Mouse (Mus musculus): ENCODE data around the gene Ezr. TPM values are rescaled to one million over a fixed set of nuclear protein-coding genes. Genes with fewer than 3 reads are reported as not detected.

The Ezr gene
- polyA plus RNA-seq, 1 experiment = 368 TPM

DNA sequence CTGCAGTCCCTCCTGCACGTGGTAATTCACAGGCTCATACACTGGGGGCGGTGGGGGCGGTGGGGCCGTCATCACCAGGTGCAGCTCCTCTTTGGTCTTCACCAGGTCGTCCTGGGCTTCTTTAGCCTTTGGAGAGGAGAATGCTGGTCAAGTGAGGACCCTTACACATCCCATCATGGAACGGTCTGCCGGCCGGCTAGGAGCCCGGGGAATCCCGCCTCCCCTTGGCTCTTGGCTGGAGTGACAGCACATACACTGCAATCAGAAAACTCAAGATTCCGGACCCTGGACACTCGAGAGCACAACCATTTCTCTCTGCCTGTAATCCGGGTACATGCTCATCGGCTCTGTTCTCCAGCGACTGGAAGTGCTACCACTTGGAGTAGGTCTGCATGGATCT, 42.8 kb downstream of the Ezr start:
- TF ChIP-seq CTCF (IDR thresholded peaks at IDR 0.05; ENCODE audit: extremely low read depth, insufficient read length, insufficient replicate concordance, low read depth, low read length) = no peak
- no peak for TF ChIP-seq POLR2A (IDR thresholded peaks at IDR 0.05; ENCODE audit: low read depth, low read length)

GRCm38 (mm10) chr17:6739266-6739665, 43.3 kb downstream of the Ezr start:
- Histone ChIP-seq H3K4me3 (ENCODE audit: low read depth, low read length) (no peak overlapping the region), H3K27ac (ENCODE audit: insufficient read depth, low read depth, low read length) (no peak overlapping the region), H3K27me3 (ENCODE audit: control insufficient read depth, insufficient read depth, low read length) (no peaks in the 10 kb centered on the region), H3K36me3 (ENCODE audit: control insufficient read depth, insufficient read depth, low read length) (peaks cover 68% of the 10 kb centered on the region), H3K4me1 (ENCODE audit: control insufficient read depth, insufficient read depth, insufficient read length, low read length) (peaks cover 15% of the 10 kb centered on the region)
- TF ChIP-seq POLR2A (IDR thresholded peaks at IDR 0.05; ENCODE audit: low read depth, low read length) (no peak), CTCF (IDR thresholded peaks at IDR 0.05; ENCODE audit: extremely low read depth, insufficient read length, insufficient replicate concordance, low read depth, low read length) (no peak)
- WGBS = 82% methylated on average over 13 of the region's 13 CpGs

More for the DNA sequence above, 42.8 kb downstream of the Ezr start:
- WGBS = 93% methylated on average over 15 of the region's 15 CpGs
- Histone ChIP-seq H3K27ac (ENCODE audit: insufficient read depth, low read depth, low read length) (no peak overlapping the region), H3K4me1 (ENCODE audit: control insufficient read depth, insufficient read depth, insufficient read length, low read length) (peaks cover 18% of the 10 kb centered on the region), H3K4me3 (ENCODE audit: low read depth, low read length) (no peak overlapping the region), H3K36me3 (ENCODE audit: control insufficient read depth, insufficient read depth, low read length) (peaks cover 73% of the 10 kb centered on the region), H3K27me3 (ENCODE audit: control insufficient read depth, insufficient read depth, low read length) (no peaks in the 10 kb centered on the region)

DNA sequence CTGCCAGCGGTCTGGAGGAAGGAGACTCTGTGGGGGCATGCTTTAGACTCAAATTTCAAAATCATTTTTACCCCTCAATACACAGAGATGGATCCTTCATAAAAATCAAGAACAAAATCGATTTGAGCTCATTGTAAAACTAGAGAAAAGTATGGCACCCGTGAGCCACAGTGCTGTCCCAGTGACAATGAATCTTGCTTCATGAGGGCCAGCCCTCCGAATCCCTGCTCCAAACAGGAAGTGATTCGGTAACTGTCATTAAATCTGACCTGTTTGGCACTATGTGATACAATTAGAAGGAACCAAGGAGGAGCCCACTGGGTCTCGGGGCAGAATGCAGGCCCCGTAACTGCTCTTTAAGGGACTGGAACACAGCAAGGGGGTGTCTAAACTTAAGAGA, 43.7 kb downstream of the Ezr start:
- Histone ChIP-seq H3K27ac (ENCODE audit: insufficient read depth, low read depth, low read length) (no peak overlapping the region), H3K4me3 (ENCODE audit: low read depth, low read length) (no peak overlapping the region), H3K4me1 (ENCODE audit: control insufficient read depth, insufficient read depth, insufficient read length, low read length) (peaks cover 13% of the 10 kb centered on the region), H3K36me3 (ENCODE audit: control insufficient read depth, insufficient read depth, low read length) (peaks cover 66% of the 10 kb centered on the region), H3K27me3 (ENCODE audit: control insufficient read depth, insufficient read depth, low read length) (no peaks in the 10 kb centered on the region)
- TF ChIP-seq POLR2A (IDR thresholded peaks at IDR 0.05; ENCODE audit: low read depth, low read length) = no peak
- no peak for TF ChIP-seq CTCF (IDR thresholded peaks at IDR 0.05; ENCODE audit: extremely low read depth, insufficient read length, insufficient replicate concordance, low read depth, low read length)
- 84% methylated on average over 7 of the region's 7 CpGs for WGBS

DNA sequence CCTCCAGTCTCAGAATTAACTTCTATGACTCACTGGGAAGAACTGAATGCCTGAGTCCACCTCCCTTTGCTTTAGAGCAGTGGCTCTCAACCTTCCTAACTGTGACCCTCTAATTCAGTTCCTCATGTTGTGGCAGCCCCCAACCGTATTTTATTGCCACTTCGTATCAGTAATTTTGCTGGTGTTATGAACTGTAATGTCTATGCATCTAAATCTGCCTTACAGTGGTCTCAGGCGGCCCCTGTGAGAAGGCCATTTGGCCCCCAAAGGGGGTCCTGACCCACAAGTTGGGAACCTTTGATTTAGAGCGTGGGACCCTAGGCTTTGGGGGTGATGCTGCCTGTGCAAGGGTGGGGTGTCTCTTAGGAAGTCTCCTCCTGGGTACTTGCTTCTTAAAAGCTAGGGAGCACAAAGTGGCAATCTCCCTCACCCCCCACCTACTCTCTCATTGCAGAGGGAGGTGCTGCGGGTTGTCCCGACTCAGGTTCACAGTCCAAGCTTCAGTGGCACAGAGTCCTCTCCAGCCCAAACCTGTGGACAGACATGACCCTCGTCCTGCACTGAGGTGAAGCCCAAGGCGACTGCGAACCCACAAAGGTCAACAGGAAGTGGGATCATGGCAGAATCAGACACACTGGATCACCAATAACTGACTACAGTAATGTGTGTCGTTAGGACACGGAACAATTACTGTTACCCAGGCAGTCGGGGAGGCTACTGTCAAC, 45.1 kb downstream of the Ezr start:
- H3K4me1 ChIP-seq (ENCODE audit: control insufficient read depth, insufficient read depth, insufficient read length, low read length) = peaks cover under 1% of the 10 kb centered on the region
- H3K36me3 ChIP-seq (ENCODE audit: control insufficient read depth, insufficient read depth, low read length) = peaks cover 52% of the 10 kb centered on the region
- no peaks in the 10 kb centered on the region for H3K27me3 ChIP-seq (ENCODE audit: control insufficient read depth, insufficient read depth, low read length)
- TF ChIP-seq POLR2A (IDR thresholded peaks at IDR 0.05; ENCODE audit: low read depth, low read length) (no peak), CTCF (IDR thresholded peaks at IDR 0.05; ENCODE audit: extremely low read depth, insufficient read length, insufficient replicate concordance, low read depth, low read length) (no peak)
- H3K27ac ChIP-seq (ENCODE audit: insufficient read depth, low read depth, low read length) = no peak overlapping the region
- H3K4me3 ChIP-seq (ENCODE audit: low read depth, low read length) = no peak overlapping the region
- 80% methylated on average over 12 of the region's 12 CpGs for WGBS

GRCm38 (mm10) chr17:6736306-6737272, 46.0 kb downstream of the Ezr start:
- WGBS = 60% methylated on average over 15 of the region's 15 CpGs
- Histone ChIP-seq H3K36me3 (ENCODE audit: control insufficient read depth, insufficient read depth, low read length) (peaks cover 44% of the 10 kb centered on the region), H3K27ac (ENCODE audit: insufficient read depth, low read depth, low read length) (no peak overlapping the region), H3K4me3 (ENCODE audit: low read depth, low read length) (no peak overlapping the region), H3K27me3 (ENCODE audit: control insufficient read depth, insufficient read depth, low read length) (no peaks in the 10 kb centered on the region), H3K4me1 (ENCODE audit: control insufficient read depth, insufficient read depth, insufficient read length, low read length) (peaks cover under 1% of the 10 kb centered on the region)
- TF ChIP-seq CTCF (IDR thresholded peaks at IDR 0.05; ENCODE audit: extremely low read depth, insufficient read length, insufficient replicate concordance, low read depth, low read length) (no peak), POLR2A (IDR thresholded peaks at IDR 0.05; ENCODE audit: low read depth, low read length) (no peak)

DNA sequence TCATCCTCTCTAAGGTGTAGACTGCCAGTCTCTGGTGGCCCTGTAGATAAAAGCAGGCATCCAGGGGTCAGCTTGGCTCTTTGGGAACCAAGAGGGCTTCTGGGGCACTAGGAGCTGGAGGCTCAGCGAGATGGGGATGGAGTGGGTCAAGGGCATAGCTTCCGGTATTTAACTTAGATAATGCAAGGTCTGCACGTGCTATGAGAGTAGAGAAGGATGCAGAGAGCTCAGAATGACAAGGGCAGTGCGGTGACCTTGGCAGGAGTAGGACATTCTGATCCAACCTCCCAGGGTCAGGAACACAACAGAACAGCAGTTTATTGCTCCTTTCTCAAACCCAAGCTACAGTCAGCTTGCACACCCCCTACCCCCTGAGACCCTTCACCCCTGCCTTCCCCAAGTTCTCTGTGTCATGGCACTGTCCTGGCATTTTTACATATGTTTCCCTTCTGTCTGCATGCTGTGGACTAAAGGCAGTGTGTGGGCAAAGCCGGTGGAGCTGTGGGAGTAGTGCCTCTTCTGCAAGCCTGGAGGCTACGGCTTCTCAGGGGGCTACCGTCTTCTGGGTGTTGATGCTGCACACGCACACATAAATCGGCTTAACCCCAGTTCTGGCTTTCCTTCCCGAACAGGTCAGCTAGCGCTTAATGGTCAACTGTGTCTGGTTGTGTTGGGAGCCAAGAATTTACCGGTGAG, 47.7 kb downstream of the Ezr start:
- Histone ChIP-seq H3K4me1 (ENCODE audit: control insufficient read depth, insufficient read depth, insufficient read length, low read length) (peaks cover 10% of the 10 kb centered on the region), H3K36me3 (ENCODE audit: control insufficient read depth, insufficient read depth, low read length) (peaks cover 27% of the 10 kb centered on the region), H3K27me3 (ENCODE audit: control insufficient read depth, insufficient read depth, low read length) (no peaks in the 10 kb centered on the region), H3K27ac (ENCODE audit: insufficient read depth, low read depth, low read length) (no peak overlapping the region), H3K4me3 (ENCODE audit: low read depth, low read length) (no peak overlapping the region)
- 94% methylated on average over 12 of the region's 12 CpGs for WGBS
- TF ChIP-seq POLR2A (IDR thresholded peaks at IDR 0.05; ENCODE audit: low read depth, low read length) (no peak), CTCF (IDR thresholded peaks at IDR 0.05; ENCODE audit: extremely low read depth, insufficient read length, insufficient replicate concordance, low read depth, low read length) (no peak)
